Mouse (Mus musculus) mammary gland, adult 2 months (tissue): ENCODE results near the gene St6gal1. TPM values are rescaled to one million over a fixed set of nuclear protein-coding genes. Genes with fewer than 3 reads are reported as not detected.

Experiments used
- polyA plus RNA-seq: library from polyadenylated mRNA; depleted of rRNA; stranded (reverse); fragments of >200 nt; gene quantifications from 2 replicates; pipeline ENCODE4 v1.2.3, GENCODE M21; 2012; ENCODE audit warnings: low replicate concordance; rRNA removed

Gene St6gal1
- polyA plus RNA-seq: 21.3 and 35.6 TPM in 2 replicates

GRCm38 (mm10) chr16:23224671-23225068 lies at the start of gene St6gal1:
TSS of gene St6gal1 (plus strand) at chr16:23224740.

Other genes with a start within 250 kb of the St6gal1 start
- gene Kng2, start 195.3 kb upstream of the St6gal1 start, polyA plus RNA-seq: 0.39 and 2.0 TPM in 2 replicates
- 1.0 TPM in 1 of 2 replicates, not detected in the other for gene Kng1, start 166.9 kb upstream of the St6gal1 start, polyA plus RNA-seq
- gene Eif4a2, start 117.3 kb upstream of the St6gal1 start, polyA plus RNA-seq: 52.6 and 165 TPM in 2 replicates
- 1.6 TPM in 1 of 2 replicates, not detected in the other for gene Rfc4, start 97.0 kb upstream of the St6gal1 start, polyA plus RNA-seq
- gene Adipoq, start 78.2 kb upstream of the St6gal1 start, polyA plus RNA-seq: 970 and 1,963 TPM in 2 replicates
- gene Rtp1, start 204.4 kb downstream of the St6gal1 start, polyA plus RNA-seq: not detected in 2 replicates